Mouse (Mus musculus) CD8-positive naive resting alpha-beta T cell, adult 2 months (primary cell): ENCODE results near the gene Pnmal2.
"Not testable (repeated sequence)": the region's sequence is repeated elsewhere in the genome, so short reads cannot be mapped to it uniquely, and the experiment has no call there.

Source experiments
- DNase-seq, 2 experiments: peaks; one replicate each; pipeline ENCODE4 v3.0.0; 2022; ENCODE audit warnings: low read depth in 2 of 2, low spot score in 2 of 2

Pnmal2 gene

GRCm38 (mm10) chr7:16940292-16940691 is 4.2 kb upstream of the Pnmal2 start:
- DNase-seq: no peak

DNA sequence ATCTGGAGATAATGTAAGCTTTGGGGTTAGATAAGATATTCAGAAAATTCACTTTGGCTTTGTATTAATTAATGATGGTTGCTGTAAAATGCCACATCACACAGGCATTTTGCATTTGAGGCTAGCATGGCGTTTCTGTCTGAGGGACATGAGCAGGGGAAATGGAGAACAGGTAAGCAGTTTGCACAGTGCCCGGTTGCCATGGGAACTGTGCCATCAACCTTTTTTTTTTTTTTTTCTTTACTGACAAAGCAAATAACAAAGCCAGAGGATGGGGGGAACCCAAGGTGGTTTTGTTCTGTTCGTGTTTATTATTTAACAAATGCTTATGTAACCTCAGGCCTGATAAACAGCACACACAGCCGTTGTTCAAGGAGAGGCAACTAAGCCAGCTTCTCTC is 1.6 kb upstream of the Pnmal2 start:
- no peak for DNase-seq

DNA sequence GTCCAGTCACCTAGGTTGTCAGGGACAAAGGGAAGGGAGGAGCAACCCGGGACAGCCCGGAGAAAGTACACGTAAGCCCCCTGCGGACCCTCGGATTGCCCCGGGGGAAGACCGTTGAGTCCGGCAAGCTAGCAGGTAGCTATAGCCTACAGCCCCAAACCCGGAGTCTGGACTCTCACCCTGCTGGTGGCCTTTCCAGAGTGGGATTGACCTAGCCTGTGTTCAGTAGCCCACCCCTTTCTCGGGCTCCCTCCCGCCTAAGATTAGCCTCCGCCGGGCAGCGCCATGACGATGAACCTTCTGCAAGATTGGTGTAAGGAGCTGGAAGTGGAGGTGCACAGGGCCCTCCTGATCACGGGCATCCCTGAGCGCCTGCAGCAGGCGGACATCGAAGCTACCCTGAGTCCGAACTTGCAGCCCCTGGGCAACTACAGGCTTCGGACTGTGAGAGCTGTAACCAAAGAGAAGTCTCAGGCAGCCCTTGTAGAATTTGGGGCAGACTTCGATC is 380 bp downstream of the Pnmal2 start:
- DNase-seq: no peak

- no peak for DNase-seq
These were observed 937 bp downstream of the Pnmal2 start for GRCm38 (mm10) chr7:16945419-16945818.

DNA sequence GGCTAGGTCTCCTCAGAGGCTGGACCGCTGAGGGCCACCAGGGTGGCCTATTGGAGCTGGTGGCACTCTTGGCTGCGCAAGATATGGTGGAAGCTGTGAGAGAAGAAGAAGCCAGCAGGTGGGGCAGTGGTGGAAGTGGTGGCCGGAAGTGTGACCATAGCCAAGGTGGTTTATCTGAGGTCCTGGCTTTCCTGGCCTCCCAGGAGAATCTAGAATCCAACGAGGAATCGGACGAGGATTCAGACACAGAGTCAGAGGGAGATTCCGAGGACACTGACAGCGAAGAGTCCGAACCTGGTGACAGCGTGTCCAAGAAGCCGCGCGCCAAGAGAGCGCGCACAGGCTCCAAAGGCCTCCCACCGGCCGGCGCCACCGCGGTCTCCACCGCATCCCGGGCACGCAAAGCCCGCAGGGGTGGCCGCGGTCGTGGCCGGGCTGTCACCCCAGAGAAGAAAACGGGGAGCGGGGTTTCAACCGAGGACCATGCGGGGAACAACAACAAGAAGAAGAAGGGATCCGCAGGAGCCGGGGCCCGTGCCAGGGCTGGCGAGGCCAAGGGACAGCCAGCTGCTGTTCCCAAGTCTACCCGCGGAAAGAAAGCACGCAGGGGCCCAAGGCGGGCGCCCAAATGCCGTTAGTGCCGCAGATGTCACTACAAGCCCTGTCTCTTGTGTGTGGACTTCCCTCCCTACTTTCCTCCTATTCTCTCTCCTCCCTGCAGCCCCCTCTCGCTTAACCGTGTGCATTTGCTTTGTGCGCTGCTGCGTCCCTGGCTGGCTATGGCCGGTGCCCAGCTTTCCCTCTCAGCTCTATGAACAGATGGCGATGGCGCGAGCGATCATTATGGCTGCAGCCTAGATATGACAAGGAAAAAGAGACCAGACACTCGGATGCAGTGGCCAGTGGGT is 2.2 kb downstream of the Pnmal2 start:
- DNase-seq: no peak

GRCm38 (mm10) chr7:16947349-16947895 is 2.9 kb downstream of the Pnmal2 start:
- no peak for DNase-seq

DNA sequence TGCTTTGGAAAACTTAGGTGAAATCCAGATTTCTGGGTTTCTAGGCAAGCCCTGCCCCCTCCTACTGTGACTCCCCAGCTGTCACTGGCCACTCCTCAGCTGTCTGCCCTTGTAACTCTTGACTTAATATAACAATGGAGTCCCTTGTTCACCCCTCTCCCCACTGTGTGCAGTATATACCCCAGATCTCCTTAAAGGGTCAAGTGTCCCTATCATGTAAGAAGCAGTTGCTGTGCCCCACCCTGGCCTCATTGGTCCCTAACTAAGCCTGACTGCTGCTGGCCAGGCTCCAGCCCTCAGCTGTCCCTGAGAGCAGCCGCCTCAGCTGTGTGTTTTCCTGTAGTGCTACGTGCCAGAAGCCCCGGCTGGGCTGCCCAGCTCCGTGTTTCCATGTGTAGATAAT is 3.5 kb downstream of the Pnmal2 start:
- DNase-seq: no peak

DNA sequence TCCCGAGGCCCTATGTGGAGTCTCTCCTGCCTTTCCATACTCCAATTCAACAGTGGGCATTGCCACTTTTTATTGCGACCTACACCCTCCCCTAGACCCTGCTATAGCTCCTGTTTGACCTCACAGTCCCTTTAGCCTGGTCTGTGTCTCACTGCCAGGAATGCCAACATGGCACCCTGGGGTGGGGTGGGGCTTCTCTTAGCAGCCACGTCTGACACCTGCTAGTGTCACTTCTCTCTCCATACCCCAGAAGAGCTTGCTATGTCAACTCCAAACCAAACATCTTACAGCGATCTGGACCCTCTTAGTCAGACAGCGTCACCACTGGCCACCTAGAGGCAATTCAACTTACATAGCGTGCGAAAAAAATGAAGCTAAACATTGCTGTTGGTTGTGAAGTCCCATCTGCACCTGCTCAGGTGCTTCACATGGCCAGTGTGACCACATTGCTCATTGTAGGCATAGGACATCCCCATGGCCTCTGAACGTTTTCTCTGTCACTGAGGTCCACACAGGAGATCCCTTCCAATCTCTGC is 4.5 kb downstream of the Pnmal2 start:
- DNase-seq: no peak

DNA sequence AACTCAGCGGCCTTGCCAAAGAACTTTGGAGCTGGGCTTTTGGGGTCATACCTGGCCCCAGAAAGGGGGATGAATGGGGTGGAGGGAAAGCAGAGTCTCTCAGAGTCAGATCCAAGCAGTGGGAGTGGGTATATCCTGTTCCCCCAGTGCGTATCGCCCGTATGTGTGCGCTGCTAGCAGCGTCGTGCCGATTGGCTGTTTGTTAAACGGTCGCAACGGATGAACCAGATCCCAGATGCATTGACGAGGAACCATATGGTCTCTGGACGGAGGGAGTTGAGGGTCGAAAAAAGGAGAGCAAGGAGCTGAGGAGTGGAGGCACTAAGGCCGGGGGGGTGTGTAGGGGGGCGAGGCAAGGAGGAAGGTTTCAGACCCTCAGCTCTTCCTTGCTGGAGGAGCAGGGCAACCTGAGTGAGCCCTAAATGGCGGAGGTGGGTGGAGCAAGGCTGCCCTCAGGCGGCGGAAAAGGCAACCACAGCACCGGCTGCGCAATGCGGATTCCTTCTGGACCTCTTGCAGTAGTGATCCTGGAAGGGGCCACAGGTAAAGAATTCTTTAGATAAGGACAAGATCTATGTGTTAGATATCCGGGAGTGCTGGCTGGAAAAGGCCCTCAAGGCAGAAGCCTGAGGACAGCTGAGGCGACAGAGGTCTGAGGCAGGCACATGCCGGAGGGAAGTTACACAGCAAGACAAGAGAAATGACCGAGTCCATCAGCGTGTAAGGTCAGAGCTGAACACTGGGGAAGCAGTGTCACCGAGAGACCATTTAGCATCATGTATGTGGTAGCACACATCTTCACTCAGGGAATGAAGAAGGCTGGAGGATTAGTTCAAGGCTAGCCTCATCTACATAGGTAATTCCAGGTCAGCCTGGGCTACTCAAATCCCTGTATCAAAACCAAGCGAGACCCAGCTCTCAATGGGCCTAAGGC is 5.7 kb downstream of the Pnmal2 start:
- DNase-seq: peak; percentile 53 to 58

GRCm38 (mm10) chr7:16950861-16951635 is 6.6 kb downstream of the Pnmal2 start:
- DNase-seq: peak; percentile 73 to 81

- not testable (repeated sequence) for DNase-seq
These were observed 9.3 kb downstream of the Pnmal2 start for GRCm38 (mm10) chr7:16953776-16954175.

DNA sequence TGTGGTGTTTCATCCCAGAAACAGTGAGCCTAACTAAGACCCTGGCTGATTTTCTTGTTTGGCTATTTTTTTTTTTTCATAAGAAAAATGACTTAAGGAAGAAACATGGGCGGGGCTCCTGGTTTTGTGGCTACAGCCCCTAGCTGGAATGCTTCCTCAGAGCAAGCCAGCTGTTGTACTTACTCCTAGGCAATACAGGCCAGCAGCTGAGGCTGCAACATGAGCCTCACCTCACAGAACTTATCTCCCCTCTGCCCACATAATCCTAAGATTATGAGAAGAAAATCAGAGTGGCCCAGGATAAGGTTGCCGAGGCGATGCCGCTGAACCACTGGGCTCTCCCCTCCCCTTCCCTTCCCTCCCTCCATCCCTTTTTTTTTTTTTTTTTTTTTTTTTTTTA is 11.2 kb downstream of the Pnmal2 start:
- no peak for DNase-seq

DNA sequence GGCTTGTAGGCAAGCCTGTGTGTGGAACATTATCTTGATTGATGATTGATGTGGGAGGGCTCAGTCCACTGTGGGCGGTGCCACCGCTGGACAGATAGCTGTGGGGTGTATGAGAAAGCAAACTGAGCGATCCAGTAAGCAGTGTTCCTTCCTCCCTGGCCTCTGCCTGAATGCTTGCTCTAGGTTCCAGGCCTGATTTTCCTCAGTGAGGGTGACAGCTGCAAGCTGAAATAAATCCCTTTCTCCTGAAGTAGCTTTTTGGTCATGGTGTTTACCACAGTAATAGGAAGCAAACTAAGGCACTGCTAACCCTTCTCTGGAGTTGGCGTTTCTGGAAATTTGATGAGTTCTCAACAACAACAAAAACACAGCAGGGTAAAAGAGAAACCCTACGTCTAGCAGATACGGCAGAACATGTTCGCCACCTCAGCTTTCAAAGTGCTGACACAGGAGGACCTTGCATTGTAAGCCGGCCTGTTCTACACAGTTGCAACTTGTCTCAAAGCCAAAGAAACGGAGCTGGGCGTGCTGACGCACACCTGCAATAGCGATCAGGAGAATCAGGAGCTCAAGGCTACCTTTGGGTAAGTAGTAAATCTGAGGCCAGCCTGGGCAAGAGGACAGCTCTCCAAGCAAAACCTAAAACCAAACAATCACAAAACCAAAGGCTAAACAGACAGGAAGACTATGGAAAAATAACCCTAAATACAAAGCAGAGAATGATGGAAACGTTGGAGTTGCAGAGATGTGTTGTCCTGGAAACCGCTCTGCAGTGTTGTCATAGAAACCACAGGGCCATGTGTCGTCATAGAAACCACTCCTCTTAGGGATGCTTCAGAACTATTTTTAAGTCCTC is 12.2 kb downstream of the Pnmal2 start:
- DNase-seq: no peak

DNA sequence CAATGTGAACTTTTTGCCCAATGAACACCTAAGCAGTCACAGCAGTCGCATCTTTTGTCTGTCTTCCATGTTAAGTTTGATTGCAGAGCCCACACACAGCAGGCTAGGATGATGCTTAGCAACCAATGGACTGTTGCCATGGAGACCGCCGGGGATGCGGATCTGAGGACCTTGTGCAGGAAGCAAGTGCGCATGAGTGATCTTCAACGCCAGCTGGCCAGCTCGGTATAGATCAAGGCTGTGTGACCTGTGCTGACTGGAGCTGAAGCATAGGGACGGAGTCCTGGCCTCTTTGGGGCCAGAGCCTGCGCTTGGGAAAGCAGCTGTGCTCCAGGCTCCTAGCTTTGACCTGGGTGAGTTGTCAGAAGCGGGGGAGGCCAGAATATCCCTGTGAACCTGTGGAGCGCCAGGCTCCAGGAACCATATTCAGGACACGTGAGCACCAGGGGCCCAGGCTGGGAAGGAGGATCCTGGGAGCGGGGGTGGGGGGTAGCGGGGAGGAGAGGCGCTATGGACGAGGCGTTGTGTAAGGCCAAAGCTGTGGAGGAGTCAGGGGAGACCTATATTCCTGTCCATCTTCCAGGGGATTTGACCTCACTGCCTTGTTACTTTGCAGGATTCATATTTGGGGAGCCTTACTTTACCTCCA is 15.2 kb downstream of the Pnmal2 start, which contains the start of gene Pnmal1:
Gene Pnmal1 (plus strand): TSS at position 141 of the 649 bp plus-strand sequence.
- no peak for DNase-seq

GRCm38 (mm10) chr7:16961678-16962077 is 17.2 kb downstream of the Pnmal2 start:
- DNase-seq: no peak

GRCm38 (mm10) chr7:16968414-16968813 is 23.9 kb downstream of the Pnmal2 start:
- no peak for DNase-seq

DNA sequence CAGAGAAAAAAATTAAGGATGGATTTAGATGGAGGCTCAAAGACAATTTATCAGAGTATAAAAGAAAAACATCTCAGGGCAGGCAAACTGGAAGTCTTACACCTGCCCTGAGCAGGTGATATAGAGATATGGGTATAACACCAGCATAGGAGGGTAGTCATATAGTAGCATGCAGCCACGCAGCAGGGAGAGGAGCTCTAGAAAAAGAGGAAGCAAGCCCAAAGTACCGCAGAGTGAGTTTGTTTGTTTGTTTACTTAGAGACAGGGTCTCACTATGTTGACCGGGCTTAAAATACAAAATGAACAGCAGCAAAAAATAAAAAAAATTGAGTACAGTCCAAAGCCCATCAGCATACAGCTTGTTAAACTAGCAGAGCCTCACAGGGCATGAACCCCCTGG is 26.7 kb downstream of the Pnmal2 start:
- no peak for DNase-seq

- DNase-seq: no peak
These were observed 29.5 kb downstream of the Pnmal2 start for GRCm38 (mm10) chr7:16974018-16974417.

DNA sequence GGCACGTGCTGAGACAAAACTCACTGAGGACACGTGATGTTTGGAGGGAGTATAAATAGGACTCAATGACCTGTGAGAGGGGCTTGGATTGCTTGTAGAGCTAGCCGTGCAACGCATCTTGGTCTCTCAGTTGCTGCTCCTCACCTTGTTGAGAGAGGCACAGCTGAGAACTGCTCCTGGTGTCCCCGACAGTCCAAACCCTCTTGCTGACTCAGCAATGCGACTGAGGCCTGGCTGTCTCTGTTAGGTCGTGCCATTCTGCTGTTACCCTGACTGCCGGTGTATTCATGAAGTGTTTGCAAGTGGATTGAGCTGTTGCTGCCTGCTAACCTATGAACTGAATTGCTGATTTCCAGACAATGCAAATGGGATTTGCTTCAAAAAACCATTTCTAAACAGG is 31.8 kb downstream of the Pnmal2 start:
- DNase-seq: no peak
